Mouse (Mus musculus): ENCODE measurements around the gene Mbd3l2. TPM values are rescaled to one million over a fixed set of nuclear protein-coding genes. Genes with fewer than 3 reads are reported as not detected.
"Not testable (repeated sequence)": the region's sequence is repeated elsewhere in the genome, so short reads cannot be mapped to it uniquely, and the experiment has no call there.

Gene Mbd3l2
- not detected in 2 replicates for polyA plus RNA-seq (2015; fragmentation: Nextera tagmentation; extraction: Ambion mirVana)

DNA sequence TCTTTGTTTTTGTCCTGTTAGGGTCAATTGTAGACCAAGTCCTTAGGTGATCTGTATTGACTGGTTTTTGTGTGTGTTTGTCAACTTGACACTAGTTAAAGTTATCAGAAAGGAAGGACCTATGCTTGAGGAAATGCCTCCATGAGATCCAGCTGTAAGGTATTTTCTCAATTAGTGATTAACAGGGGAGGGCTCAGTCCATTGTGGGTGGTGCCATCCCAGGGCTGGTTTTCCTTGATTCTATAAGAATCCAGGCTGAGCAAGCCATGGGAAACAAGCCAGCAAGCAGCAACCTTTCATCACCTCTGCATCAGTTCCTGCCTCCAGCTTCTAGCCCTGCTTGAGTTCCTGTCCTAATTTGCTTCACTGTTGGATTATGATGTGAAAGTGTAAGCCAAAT, at the start of gene Mbd3l2:
TSS of gene Mbd3l2 (plus strand) at position 301 of the 400 bp plus-strand sequence.
- ATAC-seq (ENCODE audit: borderline replicate concordance, extremely low read depth, low FRiP score, low TSS enrichment) = no peak
- Histone ChIP-seq H3K9ac (no peak within 1 kb of the TSS), H3K4me1 (no peaks in the 10 kb centered on the region), H3K27ac (no peak within 1 kb of the TSS), H3K36me3 (no peaks in the 10 kb centered on the region), H3K4me2 (no peak within 1 kb of the TSS), H3K27me3 (no peaks in the 10 kb centered on the region), H3K4me3 (no peak within 1 kb of the TSS), H3K9me3 (no peaks in the 10 kb centered on the region)

GRCm38 (mm10) chr9:18385782-18386181, 44.7 kb upstream of the Mbd3l2 start:
- Histone ChIP-seq H3K27me3 (no peaks in the 10 kb centered on the region), H3K4me3 (no peak overlapping the region), H3K9me3 (no peaks in the 10 kb centered on the region), H3K9ac (no peak overlapping the region), H3K27ac (no peak overlapping the region), H3K36me3 (no peaks in the 10 kb centered on the region), H3K4me2 (peak overlapping the region; percentile 16; the same call in 1 of the 2 replicates), H3K4me1 (no peaks in the 10 kb centered on the region)
- 18% methylated on average over 6 of the region's 6 CpGs for WGBS
- no peak for ATAC-seq (ENCODE audit: borderline replicate concordance, extremely low read depth, low FRiP score, low TSS enrichment)

- Histone ChIP-seq H3K9ac (no peak overlapping the region), H3K27me3 (no peaks in the 10 kb centered on the region), H3K36me3 (no peaks in the 10 kb centered on the region), H3K4me2 (no peak overlapping the region), H3K4me1 (no peaks in the 10 kb centered on the region), H3K4me3 (no peak overlapping the region), H3K27ac (no peak overlapping the region), H3K9me3 (no peaks in the 10 kb centered on the region)
- no peak for ATAC-seq (ENCODE audit: borderline replicate concordance, extremely low read depth, low FRiP score, low TSS enrichment)
- WGBS = 80% methylated on average over 1 of the region's 1 CpGs
Observed at GRCm38 (mm10) chr9:18399629-18400028, 30.8 kb upstream of the Mbd3l2 start.

GRCm38 (mm10) chr9:18402895-18403294, 27.6 kb upstream of the Mbd3l2 start, which contains the start of gene Naalad2:
Naalad2 (minus strand) TSS chr9:18402995.
- 68% methylated on average over 2 of the region's 2 CpGs for WGBS
- not testable (repeated sequence) for H3K4me1 ChIP-seq; H3K9ac ChIP-seq; H3K36me3 ChIP-seq; H3K4me3 ChIP-seq; H3K27ac ChIP-seq; H3K4me2 ChIP-seq; ATAC-seq (ENCODE audit: borderline replicate concordance, extremely low read depth, low FRiP score, low TSS enrichment); H3K27me3 ChIP-seq; H3K9me3 ChIP-seq

- Histone ChIP-seq H3K27ac (no peak within 1 kb of the TSS), H3K4me2 (no peak within 1 kb of the TSS), H3K9ac (no peak within 1 kb of the TSS), H3K27me3 (no peaks in the 10 kb centered on the region), H3K4me1 (no peaks in the 10 kb centered on the region), H3K9me3 (no peaks in the 10 kb centered on the region), H3K4me3 (no peak within 1 kb of the TSS), H3K36me3 (no peaks in the 10 kb centered on the region)
- no peak for ATAC-seq (ENCODE audit: borderline replicate concordance, extremely low read depth, low FRiP score, low TSS enrichment)
- 71% methylated on average over 1 of the region's 1 CpGs for WGBS
Observed at GRCm38 (mm10) chr9:18404118-18404517, 26.3 kb upstream of the Mbd3l2 start, which contains the start of gene Ubtfl1. Ubtfl1 (plus strand) TSS chr9:18404418.

GRCm38 (mm10) chr9:18412371-18412770, 18.1 kb upstream of the Mbd3l2 start:
- not testable (repeated sequence) for H3K27ac ChIP-seq; H3K36me3 ChIP-seq; H3K9ac ChIP-seq; H3K4me1 ChIP-seq; H3K9me3 ChIP-seq; H3K4me3 ChIP-seq; H3K4me2 ChIP-seq; ATAC-seq (ENCODE audit: borderline replicate concordance, extremely low read depth, low FRiP score, low TSS enrichment); H3K27me3 ChIP-seq
- WGBS = 77% methylated on average over 4 of the region's 4 CpGs

DNA sequence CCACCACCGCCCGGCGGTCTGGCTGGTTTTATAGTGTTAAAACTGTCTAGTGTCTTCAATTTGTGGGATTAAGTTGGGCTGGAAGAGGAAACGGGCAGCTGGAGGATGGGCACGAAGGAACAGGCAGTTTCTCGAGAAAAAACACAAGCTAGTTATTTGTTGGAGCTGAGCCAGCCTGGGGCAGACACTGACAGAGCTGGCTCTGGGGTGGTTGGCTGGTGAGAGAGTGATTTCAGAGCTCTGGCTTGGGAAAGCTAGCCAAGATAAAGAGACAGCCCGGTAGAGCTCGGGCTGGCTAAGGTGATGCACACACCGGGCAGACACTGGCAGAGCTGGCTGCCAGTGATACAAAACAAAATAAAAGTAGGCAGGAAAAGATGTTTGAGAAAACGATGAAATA, 1.2 kb downstream of the Mbd3l2 start:
- Histone ChIP-seq H3K4me2 (no peak overlapping the region), H3K36me3 (no peaks in the 10 kb centered on the region), H3K27me3 (no peaks in the 10 kb centered on the region), H3K9me3 (no peaks in the 10 kb centered on the region), H3K9ac (no peak overlapping the region), H3K4me1 (no peaks in the 10 kb centered on the region), H3K4me3 (no peak overlapping the region), H3K27ac (no peak overlapping the region)
- WGBS = 69% methylated on average over 10 of the region's 10 CpGs
- ATAC-seq (ENCODE audit: borderline replicate concordance, extremely low read depth, low FRiP score, low TSS enrichment) = no peak

- H3K27ac ChIP-seq = no peak overlapping the region
- H3K36me3 ChIP-seq = peaks cover 28% of the 10 kb centered on the region
- WGBS = 94% methylated on average over 4 of the region's 4 CpGs
- no peaks in the 10 kb centered on the region for H3K9me3 ChIP-seq
- no peak for ATAC-seq (ENCODE audit: borderline replicate concordance, extremely low read depth, low FRiP score, low TSS enrichment)
- no peaks in the 10 kb centered on the region for H3K4me1 ChIP-seq
- no peak overlapping the region for H3K4me2 ChIP-seq
- H3K27me3 ChIP-seq = no peaks in the 10 kb centered on the region
- H3K4me3 ChIP-seq = no peak overlapping the region
- no peak overlapping the region for H3K9ac ChIP-seq
Observed at GRCm38 (mm10) chr9:18456520-18456919, 26.1 kb downstream of the Mbd3l2 start.

GRCm38 (mm10) chr9:18467350-18467749, 36.9 kb downstream of the Mbd3l2 start:
- no peak for ATAC-seq (ENCODE audit: borderline replicate concordance, extremely low read depth, low FRiP score, low TSS enrichment)
- H3K36me3 ChIP-seq = no peaks in the 10 kb centered on the region; the same call in 1 of the 2 replicates
- H3K27me3 ChIP-seq = no peaks in the 10 kb centered on the region
- no peak overlapping the region for H3K9ac ChIP-seq
- H3K4me3 ChIP-seq = no peak overlapping the region
- no peaks in the 10 kb centered on the region for H3K9me3 ChIP-seq
- WGBS = 78% methylated on average over 3 of the region's 3 CpGs
- no peak overlapping the region for H3K27ac ChIP-seq
- H3K4me1 ChIP-seq = no peaks in the 10 kb centered on the region
- H3K4me2 ChIP-seq = no peak overlapping the region

GRCm38 (mm10) chr9:18468005-18468404, 37.6 kb downstream of the Mbd3l2 start:
- no peaks in the 10 kb centered on the region for H3K27me3 ChIP-seq
- no peak overlapping the region for H3K4me3 ChIP-seq
- H3K9me3 ChIP-seq = no peaks in the 10 kb centered on the region
- 86% methylated on average over 3 of the region's 3 CpGs for WGBS
- no peak for ATAC-seq (ENCODE audit: borderline replicate concordance, extremely low read depth, low FRiP score, low TSS enrichment)
- no peak overlapping the region for H3K27ac ChIP-seq
- no peak overlapping the region for H3K4me2 ChIP-seq
- no peak overlapping the region for H3K9ac ChIP-seq
- peaks cover 4% of the 10 kb centered on the region; the same call in 1 of the 2 replicates for H3K4me1 ChIP-seq
- no peaks in the 10 kb centered on the region; the same call in 1 of the 2 replicates for H3K36me3 ChIP-seq

DNA sequence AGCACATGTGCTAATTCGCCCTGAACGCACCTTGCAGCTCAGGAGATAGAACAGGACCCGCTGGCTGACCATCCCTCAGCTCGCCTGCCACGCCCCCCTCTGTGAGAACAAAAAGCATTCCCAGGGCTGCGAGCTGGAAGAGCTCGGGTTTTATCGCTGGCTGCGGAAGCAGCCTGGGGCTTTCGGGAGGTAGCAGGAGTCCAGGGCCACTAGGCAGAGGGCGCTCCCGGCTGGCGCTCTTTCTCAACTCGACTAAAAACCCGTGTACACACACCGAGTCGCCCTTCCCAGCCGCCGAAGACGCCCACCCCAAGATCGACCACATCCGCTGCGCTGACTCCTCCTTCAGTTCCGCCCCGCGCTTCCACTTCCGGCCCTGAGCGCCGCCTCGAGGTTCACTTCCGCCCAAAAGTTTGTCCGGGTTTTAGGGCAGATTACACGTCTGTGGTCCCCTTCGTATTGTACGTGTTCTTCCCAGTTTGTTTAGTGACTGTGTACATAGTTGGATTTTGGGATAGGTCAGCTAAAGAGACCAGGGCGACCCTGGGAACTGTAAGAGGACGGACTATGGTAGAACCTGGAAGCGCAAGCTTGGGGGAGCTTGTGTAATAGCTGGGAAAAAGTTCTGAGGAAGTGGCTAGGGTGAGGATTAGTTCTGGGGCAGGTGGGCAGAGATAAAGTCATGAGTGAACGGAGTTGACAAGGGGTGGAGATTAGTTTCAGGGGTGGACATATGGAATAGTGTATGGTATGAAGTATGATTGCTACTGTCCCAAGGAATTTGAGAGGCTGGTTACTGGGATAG, 43.1 kb downstream of the Mbd3l2 start:
- peaks cover 6% of the 10 kb centered on the region; the same call in 1 of the 2 replicates for H3K4me1 ChIP-seq
- H3K9me3 ChIP-seq = no peaks in the 10 kb centered on the region
- peak overlapping the region; percentile 76 for H3K4me2 ChIP-seq
- no peaks in the 10 kb centered on the region for H3K36me3 ChIP-seq
- peak; percentile 99 for ATAC-seq (ENCODE audit: borderline replicate concordance, extremely low read depth, low FRiP score, low TSS enrichment)
- no peaks in the 10 kb centered on the region for H3K27me3 ChIP-seq
- H3K4me3 ChIP-seq = peak overlapping the region; percentile 66
- H3K9ac ChIP-seq = peak overlapping the region; percentile 55
- 4% methylated on average over 39 of the region's 39 CpGs for WGBS
- peak overlapping the region; percentile 91 for H3K27ac ChIP-seq

DNA sequence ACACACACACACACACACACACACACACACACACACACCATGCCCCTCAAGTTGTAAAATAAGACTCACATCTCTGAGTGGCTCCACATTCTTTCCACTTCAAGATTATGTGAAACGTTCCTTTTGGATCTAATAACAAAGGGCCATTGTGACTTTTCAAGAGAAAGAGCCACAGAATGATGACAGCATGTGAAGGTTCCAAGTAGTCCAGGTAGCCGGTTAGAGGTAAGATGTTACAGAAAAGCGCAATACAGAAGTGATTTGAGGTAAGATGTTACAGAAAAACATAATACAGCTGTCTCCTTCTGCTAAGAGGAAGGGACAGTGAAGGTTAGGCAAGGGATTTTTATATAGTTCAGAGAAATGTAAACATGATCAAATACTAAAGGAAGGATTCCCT, 47.7 kb downstream of the Mbd3l2 start, which contains the start of the genes Zfp558 and Mbd3l1:
TSS of gene Zfp558 (minus strand) at position 101 of the 400 bp plus-strand sequence.
TSS of gene Mbd3l1 (plus strand) at position 192 of the 400 bp plus-strand sequence.
- Histone ChIP-seq H3K4me1 (0 out of 2 replicates have a peak, but pooled peaks cover under 1% of the 10 kb centered on the region), H3K27me3 (no peaks in the 10 kb centered on the region), H3K4me2 (no peak within 1 kb of the TSS), H3K27ac (no peak within 1 kb of the TSS), H3K9me3 (no peaks in the 10 kb centered on the region), H3K4me3 (no peak within 1 kb of the TSS), H3K9ac (no peak within 1 kb of the TSS), H3K36me3 (no peaks in the 10 kb centered on the region)
- ATAC-seq (ENCODE audit: borderline replicate concordance, extremely low read depth, low FRiP score, low TSS enrichment) = no peak
- 60% methylated on average over 3 of the region's 3 CpGs for WGBS

All from lung, embryonic 15.5 days (tissue).